Mouse (Mus musculus) lung, postnatal 0 days (tissue): ENCODE measurements at regions not wholly inside any gene's neighbourhood (a gene's known extent, or its start where the extent isn't known, plus 50 kb on each side); places are given as distances from the start of the nearest gene placed in this dataset. TPM values are rescaled to one million over a fixed set of nuclear protein-coding genes. Genes with fewer than 3 reads are reported as not detected.

Experiments used
- ATAC-seq: fragments of 200-750 bp; cut with Nextera tagmentation; 2 replicates; pipeline ENCODE4 v1.8.0; 2017; ENCODE audit warnings: moderate library complexity
- DNase-seq: peaks from one replicate; pipeline ENCODE4 v3.0.0-alpha.2; 2016; ENCODE audit warnings: low spot score
- H3K27ac ChIP-seq: fragments of 300-500 bp; sonication (generic); 2 replicates; pipeline ENCODE4 v1.5.1; 2014; ENCODE audit warnings: antibody characterized with exemption, mild to moderate bottlenecking, low read length, mixed read lengths
- H3K27me3 ChIP-seq: fragments of 300-500 bp; sonication (generic); replicated peaks from 2 replicates; pipeline ENCODE4 v1.6.1; 2014; ENCODE audit warnings: low read length, mixed read lengths; ENCODE audit not compliant: insufficient read depth
- H3K36me3 ChIP-seq: fragments of 300-500 bp; sonication (generic); 2 replicates; pipeline ENCODE4 v1.6.1; 2014; ENCODE audit warnings: low read length, mixed read lengths; ENCODE audit not compliant: insufficient read depth
- H3K4me1 ChIP-seq: fragments of 300-500 bp; sonication (generic); 2 replicates; pipeline ENCODE4 v1.6.1; 2014; ENCODE audit warnings: antibody characterized with exemption, low read depth, low read length, mixed read lengths; ENCODE audit not compliant: insufficient read depth
- H3K4me2 ChIP-seq: fragments of 300-500 bp; sonication (generic); replicated peaks from 2 replicates; pipeline ENCODE4 v1.6.1; 2014; ENCODE audit warnings: low read depth, mild to moderate bottlenecking, low read length, moderate library complexity, mixed read lengths
- H3K4me3 ChIP-seq: fragments of 300-500 bp; sonication (generic); 2 replicates; pipeline ENCODE4 v1.5.1; 2014; ENCODE audit warnings: low read depth, low read length
- H3K9ac ChIP-seq: fragments of 300-500 bp; sonication (generic); replicated peaks from 2 replicates; pipeline ENCODE4 v1.6.1; 2014; ENCODE audit warnings: low read depth, mild to moderate bottlenecking
- H3K9me3 ChIP-seq: fragments of 300-500 bp; sonication (generic); 2 replicates; pipeline ENCODE4 v1.6.1; 2016; ENCODE audit warnings: low read length, mixed read lengths
- CTCF ChIP-seq: IDR thresholded peaks from 2 replicates; pipeline ENCODE4 v1.5.1; 2016; ENCODE audit warnings: antibody characterized with exemption, mild to moderate bottlenecking
- EP300 ChIP-seq: IDR thresholded peaks from 2 replicates; pipeline ENCODE4 v1.6.1; 2016; ENCODE audit warnings: antibody characterized with exemption, mild to moderate bottlenecking, control low read depth
- WGBS: fragments of 180-500 bp; shearing (Covaris S2); extraction: QIAGEN DNeasy Blood & Tissue Kit; methylation state at CpG from one replicate; pipeline ENCODE4 v1.1.7; 2014; 5-methylcytosine and 5-hydroxymethylcytosine counted together
- microRNA-seq: library from miRNA; unstranded; fragments of <30 nt; microRNA quantifications from one replicate; pipeline ENCODE4, GENCODE M21; 2016

- no peak overlapping the region for H3K4me3 ChIP-seq
- no peak for TF ChIP-seq CTCF
- no peak for TF ChIP-seq EP300
- WGBS = 78% methylated on average over 4 of the region's 4 CpGs
- no peak overlapping the region for H3K27ac ChIP-seq
- H3K4me1 ChIP-seq = no peaks in the 10 kb centered on the region
- H3K9ac ChIP-seq = no peak overlapping the region
- H3K4me2 ChIP-seq = no peak overlapping the region
- ATAC-seq (no peak), DNase-seq (no peak)
- H3K36me3 ChIP-seq = no peaks in the 10 kb centered on the region
- H3K9me3 ChIP-seq = no peaks in the 10 kb centered on the region
- no peaks in the 10 kb centered on the region for H3K27me3 ChIP-seq
Measured at GRCm38 (mm10) chr8:34233705-34234104, 122.2 kb upstream of the Gm10131 start.

DNA sequence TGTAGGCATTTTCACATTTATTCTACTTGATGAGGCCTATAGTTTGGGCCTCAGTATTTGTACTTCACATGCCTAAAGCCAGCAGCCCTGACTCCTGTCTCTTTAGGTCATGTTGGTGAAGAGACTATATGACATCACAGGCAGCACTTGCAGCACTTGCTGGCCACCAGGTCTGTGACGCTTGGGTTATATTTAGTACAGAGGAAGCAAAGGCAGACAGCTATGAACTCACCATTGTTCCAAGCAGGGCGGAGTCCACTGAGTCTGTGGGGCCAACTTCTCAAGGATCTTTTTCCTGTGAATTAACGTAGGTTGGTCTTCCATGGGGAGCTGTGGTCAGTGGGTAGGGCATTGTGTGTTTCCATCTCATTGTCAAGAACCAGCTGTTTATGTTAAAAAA lies 117.9 kb upstream of the Gm10131 start:
- TF ChIP-seq EP300 (peak; percentile 89), CTCF (no peak)
- Histone ChIP-seq H3K4me1 (no peaks in the 10 kb centered on the region), H3K4me2 (no peak overlapping the region), H3K9ac (no peak overlapping the region), H3K27me3 (no peaks in the 10 kb centered on the region), H3K9me3 (no peaks in the 10 kb centered on the region), H3K36me3 (no peaks in the 10 kb centered on the region), H3K27ac (peak overlapping the region; percentile 1; the same call in 1 of the 2 replicates), H3K4me3 (no peak overlapping the region)
- DNase-seq (peak; percentile 72), ATAC-seq (peak; percentile 93)
- 39% methylated on average over 3 of the region's 3 CpGs for WGBS

DNA sequence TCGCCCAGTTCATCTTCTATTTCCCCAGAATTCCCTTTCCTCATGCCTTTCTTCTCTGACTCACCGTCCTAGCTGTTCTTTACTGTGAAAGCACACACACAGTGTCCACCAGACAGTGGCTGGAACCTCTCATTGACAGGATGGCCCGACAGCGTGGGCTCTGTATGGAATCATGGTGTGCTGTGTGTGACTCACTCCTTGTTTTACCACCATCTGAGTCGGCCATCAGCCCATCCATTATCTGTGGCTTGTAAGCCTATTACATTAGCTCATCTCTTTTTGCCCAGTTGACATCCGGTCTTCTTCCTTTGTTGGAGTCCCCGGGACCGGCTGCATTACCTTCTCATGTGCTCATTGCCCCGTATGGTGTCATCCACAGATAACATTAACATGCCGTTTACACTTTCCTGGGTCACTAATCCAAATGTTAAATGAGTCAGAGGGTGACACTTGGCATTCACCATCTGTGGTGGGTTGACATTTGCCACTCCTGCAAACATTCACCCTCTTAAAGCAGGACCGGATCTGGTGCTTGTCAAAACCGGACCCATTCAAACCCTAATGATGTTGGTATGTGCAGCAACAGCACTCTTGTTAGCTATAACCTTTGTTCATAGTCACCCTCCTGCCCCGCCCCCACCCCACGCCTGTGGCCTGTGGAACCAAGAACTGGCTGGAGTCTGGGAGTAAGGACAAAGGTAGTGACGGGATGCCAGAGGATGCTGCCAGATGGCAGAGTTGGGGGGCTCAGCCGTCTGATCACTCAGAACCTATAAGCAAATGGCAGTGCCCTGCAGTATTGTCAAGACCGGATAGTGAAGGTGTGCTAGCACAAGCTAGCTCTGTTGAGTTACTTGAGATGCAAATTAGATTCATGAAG lies 113.7 kb upstream of the Gm10131 start:
- peak; percentile 47 for ATAC-seq
- no peak overlapping the region for H3K4me3 ChIP-seq
- no peak overlapping the region for H3K4me2 ChIP-seq
- no peak overlapping the region for H3K9ac ChIP-seq
- H3K36me3 ChIP-seq = no peaks in the 10 kb centered on the region
- 52% methylated on average over 17 of the region's 17 CpGs for WGBS
- DNase-seq = peak; percentile 27
- no peak overlapping the region for H3K27ac ChIP-seq
- H3K9me3 ChIP-seq = no peaks in the 10 kb centered on the region
- H3K27me3 ChIP-seq = no peaks in the 10 kb centered on the region
- TF ChIP-seq CTCF = no peak
- TF ChIP-seq EP300 = no peak
- H3K4me1 ChIP-seq = no peaks in the 10 kb centered on the region

GRCm38 (mm10) chr8:34222187-34222586 lies 110.7 kb upstream of the Gm10131 start:
- WGBS = 80% methylated on average over 6 of the region's 6 CpGs
- Histone ChIP-seq H3K4me2 (no peak overlapping the region), H3K36me3 (no peaks in the 10 kb centered on the region), H3K27me3 (no peaks in the 10 kb centered on the region), H3K27ac (no peak overlapping the region), H3K9ac (no peak overlapping the region), H3K4me3 (no peak overlapping the region), H3K4me1 (no peaks in the 10 kb centered on the region), H3K9me3 (no peaks in the 10 kb centered on the region)
- DNase-seq (no peak), ATAC-seq (no peak)
- TF ChIP-seq CTCF (no peak), EP300 (no peak)

Small RNA genes lying in the stretch of these regions (microRNA-seq; reads per million reads assigned to microRNA genes)
- not detected for gene Gm23177
